Mouse (Mus musculus) cerebral cortex, adult 2 months (tissue): ENCODE measurements around the gene Dppa3.

Experiments used
- WGBS: fragments of 180-500 bp; shearing (Covaris S2); methylation state at CpG from one replicate; pipeline ENCODE4 v1.1.7; 2018; 5-methylcytosine and 5-hydroxymethylcytosine counted together

Gene Dppa3

DNA sequence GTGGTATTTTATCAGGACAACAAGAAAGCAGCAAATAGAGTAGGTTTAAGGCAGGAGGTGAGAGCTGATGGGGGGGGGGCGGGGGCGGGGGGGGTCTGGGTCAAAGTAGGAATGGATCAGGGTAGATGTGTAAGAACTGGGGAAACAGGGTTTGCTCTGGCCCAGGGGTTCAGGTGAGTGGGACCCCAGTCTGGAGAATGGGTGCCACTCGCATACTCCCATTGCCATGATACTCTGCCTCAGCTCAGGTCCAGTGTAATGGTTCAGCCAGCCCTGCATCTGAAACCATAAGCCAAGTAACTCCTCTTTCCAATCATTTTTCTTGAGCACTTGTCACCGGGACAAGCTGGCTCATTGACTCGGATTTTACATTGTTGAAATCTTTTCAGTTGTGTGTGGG, 42.6 kb downstream of the Dppa3 start:
- 69% methylated on average over 5 of the region's 5 CpGs for WGBS

DNA sequence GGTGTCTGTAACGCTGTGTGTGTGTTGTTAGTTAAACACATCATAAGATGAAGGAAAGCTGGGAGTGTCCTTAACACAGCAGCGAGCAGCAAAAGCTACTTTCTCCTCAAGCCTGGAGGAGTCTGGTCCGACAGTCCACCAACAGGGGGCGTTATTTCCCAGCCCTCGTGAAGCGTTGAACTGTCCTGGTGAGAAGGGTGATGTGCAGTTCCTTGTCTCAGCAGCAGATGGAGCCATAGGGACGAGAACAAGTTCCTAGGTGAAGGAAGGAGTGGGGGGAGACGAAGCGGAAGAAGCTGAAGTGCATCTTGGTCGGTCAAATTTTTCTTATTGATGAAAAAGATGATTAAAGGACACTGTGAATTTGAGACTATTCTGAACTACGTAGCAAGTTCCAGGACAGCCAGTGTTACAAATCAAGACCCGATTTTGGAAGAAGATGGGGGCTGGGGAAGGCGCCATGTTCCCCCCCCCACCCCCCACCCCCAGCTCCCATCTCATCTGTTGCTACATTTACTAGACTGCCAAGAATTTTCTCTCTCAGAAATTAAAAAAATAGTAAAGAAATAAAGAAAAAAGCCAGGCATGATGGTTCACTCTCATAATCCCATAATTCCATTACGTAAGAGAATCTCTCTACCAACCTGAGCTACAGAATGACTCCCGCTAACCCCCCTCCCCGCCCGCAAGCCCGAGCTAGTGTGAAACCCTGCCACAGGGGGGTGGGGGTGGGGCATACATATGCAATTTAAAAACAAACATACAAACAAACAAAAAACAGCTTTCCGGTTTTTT, 43.4 kb downstream of the Dppa3 start:
- WGBS: 6% methylated on average over 19 of the region's 19 CpGs

DNA sequence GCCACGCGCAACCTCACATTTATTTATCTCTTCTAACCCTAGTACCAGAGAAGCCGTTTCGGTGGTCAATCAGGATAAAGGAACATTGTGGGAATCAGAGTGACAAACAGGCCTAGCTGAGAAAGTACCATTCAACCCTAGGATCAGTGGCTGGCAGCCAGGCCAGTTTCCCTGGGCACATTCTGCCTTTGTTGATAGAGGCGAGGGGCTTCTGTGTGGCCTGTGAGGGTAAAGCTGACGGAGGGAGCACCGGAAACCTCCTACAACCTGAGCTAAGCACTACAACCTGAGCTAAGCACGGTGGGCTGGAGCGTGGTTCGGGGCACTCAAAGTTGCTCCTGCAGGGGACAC, 44.0 kb downstream of the Dppa3 start:
- 22% methylated on average over 10 of the region's 10 CpGs for WGBS

DNA sequence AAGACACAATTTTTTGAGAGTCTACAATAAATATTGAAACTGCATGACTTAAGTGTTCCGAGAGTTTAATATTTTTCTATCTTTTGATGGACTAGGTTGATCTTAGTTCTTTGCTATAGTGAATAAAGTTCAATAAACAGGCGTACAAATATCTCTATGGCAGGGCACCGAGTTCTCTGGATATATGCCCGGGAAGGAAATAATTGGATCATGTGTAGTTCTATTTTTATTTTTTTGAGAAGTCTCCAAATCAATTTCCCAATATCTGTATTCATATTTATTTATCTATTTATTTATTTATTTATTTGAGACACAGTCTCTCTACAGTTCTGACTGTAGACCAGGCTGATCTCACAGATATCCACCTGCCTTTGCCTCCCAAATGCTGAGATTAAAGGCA, 44.6 kb downstream of the Dppa3 start:
- 89% methylated on average over 4 of the region's 4 CpGs for WGBS

DNA sequence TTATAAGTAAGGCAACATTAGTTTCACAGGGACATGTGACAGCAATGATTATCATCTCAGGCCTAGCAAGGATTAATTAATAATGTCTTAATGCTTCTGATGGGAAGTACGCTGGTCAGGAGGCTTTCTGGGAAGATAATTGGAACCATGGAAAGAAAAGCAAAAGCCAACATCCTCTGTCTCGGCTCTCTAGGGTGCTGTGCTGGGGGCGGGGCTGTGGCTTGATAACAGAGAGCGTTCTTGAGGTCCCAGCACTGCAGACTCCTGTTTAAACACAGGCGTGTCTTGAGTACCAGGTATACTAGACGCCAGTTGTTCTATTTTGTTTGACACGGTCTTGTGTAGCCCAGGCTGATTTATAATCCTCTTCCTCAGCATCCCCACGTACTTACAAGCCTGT, 46.5 kb downstream of the Dppa3 start:
- 63% methylated on average over 8 of the region's 8 CpGs for WGBS
